Mouse (Mus musculus) c-Kit-positive CD71-positive TER-119-negative erythroid progenitor cells, embryonic 14.5 days (primary cell): Measurements from ENCODE around the gene Bst1.

Experiments used
- DNase-seq: peaks from one replicate; pipeline ENCODE4 v3.0.0-alpha.2; 2013; ENCODE audit warnings: low read depth

Bst1 gene

GRCm38 (mm10) chr5:43860096-43860495 is 41.4 kb downstream of the Bst1 start:
- no peak for DNase-seq

GRCm38 (mm10) chr5:43860670-43861431 is 42.2 kb downstream of the Bst1 start:
- no peak for DNase-seq

GRCm38 (mm10) chr5:43863642-43864041 is 45.0 kb downstream of the Bst1 start:
- DNase-seq, result no peak

GRCm38 (mm10) chr5:43865316-43865715 is 46.6 kb downstream of the Bst1 start:
- no peak for DNase-seq

- DNase-seq, result no peak
Measured at GRCm38 (mm10) chr5:43868253-43868652, 49.6 kb downstream of the Bst1 start, which contains the start of gene Cd38. Gene Cd38 (plus strand): TSS chr5:43868553.

GRCm38 (mm10) chr5:43868711-43869600 is 50.3 kb downstream of the Bst1 start:
- DNase-seq, result no peak

GRCm38 (mm10) chr5:43871845-43872244 is 53.2 kb downstream of the Bst1 start:
- no peak for DNase-seq

- DNase-seq, result no peak
Measured at GRCm38 (mm10) chr5:43872652-43873051, 54.0 kb downstream of the Bst1 start.

GRCm38 (mm10) chr5:43882034-43882433 is 63.3 kb downstream of the Bst1 start:
- DNase-seq, result no peak

- DNase-seq, result no peak
Measured at GRCm38 (mm10) chr5:43885060-43885820, 66.6 kb downstream of the Bst1 start.

GRCm38 (mm10) chr5:43892386-43892785 is 73.7 kb downstream of the Bst1 start:
- DNase-seq, result no peak
